Mouse (Mus musculus): ENCODE results near the gene Gm16253. TPM values are rescaled to one million over a fixed set of nuclear protein-coding genes. Genes with fewer than 3 reads are reported as not detected.
"Not testable (repeated sequence)": the region's sequence is repeated elsewhere in the genome, so short reads cannot be mapped to it uniquely, and the experiment has no call there.

Gene Gm16253
- polyA plus RNA-seq, 1 experiment from 2014 or later, result 1.2 TPM

GRCm38 (mm10) chr3:96597435-96597891 lies 20.7 kb downstream of the Gm16253 start:
- peak overlapping the region; percentile 53 for H3K4me3 ChIP-seq
- under 1% methylated on average over 40 of the region's 40 CpGs for WGBS
- no peaks in the 10 kb centered on the region for H3K36me3 ChIP-seq
- peak overlapping the region; percentile 98 for H3K4me2 ChIP-seq
- peak overlapping the region; percentile 74 for H3K27ac ChIP-seq
- no peaks in the 10 kb centered on the region for H3K9me3 ChIP-seq
- peak; percentile 3; the same call in 1 of the 2 replicates for ATAC-seq (ENCODE audit: low FRiP score)
- H3K9ac ChIP-seq, result peak overlapping the region; percentile 85
- H3K27me3 ChIP-seq, result peaks cover 13% of the 10 kb centered on the region
- peaks cover 70% of the 10 kb centered on the region for H3K4me1 ChIP-seq (replicated peaks)

- Histone ChIP-seq H3K27me3 (peaks cover 13% of the 10 kb centered on the region), H3K9ac (peak overlapping the region; percentile 85), H3K36me3 (no peaks in the 10 kb centered on the region), H3K4me1 (replicated peaks) (peaks cover 71% of the 10 kb centered on the region), H3K4me3 (peak overlapping the region; percentile 53), H3K9me3 (no peaks in the 10 kb centered on the region), H3K27ac (peak overlapping the region; percentile 74), H3K4me2 (peak overlapping the region; percentile 98)
- WGBS, result under 1% methylated on average over 54 of the region's 54 CpGs
- ATAC-seq (ENCODE audit: low FRiP score), result no peak
These were observed 21.6 kb downstream of the Gm16253 start for GRCm38 (mm10) chr3:96598156-96599068.

- H3K27ac ChIP-seq, result no peak overlapping the region
These were observed 22.2 kb downstream of the Gm16253 start for GRCm38 (mm10) chr3:96599069-96599393.

GRCm38 (mm10) chr3:96599411-96599810 lies 22.6 kb downstream of the Gm16253 start:
- no peak overlapping the region for H3K4me3 ChIP-seq
- 0 out of 2 replicates have a peak overlapping the region, but pooled peaks have one; percentile 35 for H3K9ac ChIP-seq
- ATAC-seq (ENCODE audit: low FRiP score), result no peak
- H3K27me3 ChIP-seq, result peaks cover 13% of the 10 kb centered on the region
- no peaks in the 10 kb centered on the region for H3K9me3 ChIP-seq
- H3K36me3 ChIP-seq, result no peaks in the 10 kb centered on the region
- H3K4me1 ChIP-seq (replicated peaks), result peaks cover 81% of the 10 kb centered on the region
- H3K4me2 ChIP-seq, result peak overlapping the region; percentile 98; the same call in 1 of the 2 replicates
- no peak overlapping the region for H3K27ac ChIP-seq
- WGBS, result 77% methylated on average over 3 of the region's 3 CpGs

More at GRCm38 (mm10) chr3:96599069-96599393, 22.2 kb downstream of the Gm16253 start:
- H3K4me3 ChIP-seq, result peak overlapping the region; percentile 53
- H3K36me3 ChIP-seq, result no peaks in the 10 kb centered on the region
- H3K4me2 ChIP-seq, result peak overlapping the region; percentile 98
- peak overlapping the region; percentile 85 for H3K9ac ChIP-seq
- peaks cover 78% of the 10 kb centered on the region for H3K4me1 ChIP-seq (replicated peaks)
- 32% methylated on average over 8 of the region's 8 CpGs for WGBS
- ATAC-seq (ENCODE audit: low FRiP score), result no peak
- H3K9me3 ChIP-seq, result no peaks in the 10 kb centered on the region
- H3K27me3 ChIP-seq, result peaks cover 13% of the 10 kb centered on the region

GRCm38 (mm10) chr3:96600639-96601250 lies 24.0 kb downstream of the Gm16253 start, which contains the start of gene Lix1l:
TSS of gene Lix1l (plus strand) at chr3:96601149.
- H3K36me3 ChIP-seq, result peaks cover 3% of the 10 kb centered on the region; the same call in 1 of the 2 replicates
- peak within 1 kb of the TSS; percentile 83 for H3K4me2 ChIP-seq
- peak within 1 kb of the TSS; percentile 96 for H3K27ac ChIP-seq
- H3K4me1 ChIP-seq (replicated peaks), result peaks cover 89% of the 10 kb centered on the region
- H3K9me3 ChIP-seq, result no peaks in the 10 kb centered on the region
- 1% methylated on average over 27 of the region's 27 CpGs for WGBS
- H3K27me3 ChIP-seq, result peaks cover 4% of the 10 kb centered on the region; the same call in 1 of the 2 replicates
- peak within 1 kb of the TSS; percentile 84 for H3K4me3 ChIP-seq
- ATAC-seq (ENCODE audit: low FRiP score), result peak; percentile 95
- peak within 1 kb of the TSS; percentile 94 for H3K9ac ChIP-seq

- peak overlapping the region; percentile 83 for H3K4me2 ChIP-seq
- H3K9me3 ChIP-seq, result no peaks in the 10 kb centered on the region
- H3K27ac ChIP-seq, result peak overlapping the region; percentile 96
- peak overlapping the region; percentile 94 for H3K9ac ChIP-seq
- 2% methylated on average over 7 of the region's 40 CpGs for WGBS
- H3K27me3 ChIP-seq, result no peaks in the 10 kb centered on the region
- H3K4me1 ChIP-seq (replicated peaks), result peaks cover 87% of the 10 kb centered on the region
- H3K36me3 ChIP-seq, result peaks cover 3% of the 10 kb centered on the region; the same call in 1 of the 2 replicates
- H3K4me3 ChIP-seq, result peak overlapping the region; percentile 84
- peak; percentile 71 for ATAC-seq (ENCODE audit: low FRiP score)
These were observed 24.5 kb downstream of the Gm16253 start for GRCm38 (mm10) chr3:96601251-96601787.

- H3K27ac ChIP-seq, result peak overlapping the region; percentile 96
- H3K4me3 ChIP-seq, result peak overlapping the region; percentile 84
- ATAC-seq (ENCODE audit: low FRiP score), result no peak
- no peaks in the 10 kb centered on the region for H3K27me3 ChIP-seq
- no peaks in the 10 kb centered on the region for H3K9me3 ChIP-seq
- peaks cover 3% of the 10 kb centered on the region; the same call in 1 of the 2 replicates for H3K36me3 ChIP-seq
- H3K4me2 ChIP-seq, result peak overlapping the region; percentile 83
- peak overlapping the region; percentile 94 for H3K9ac ChIP-seq
- H3K4me1 ChIP-seq (replicated peaks), result peaks cover 79% of the 10 kb centered on the region
- 14% methylated on average over 10 of the region's 10 CpGs for WGBS
These were observed 25.3 kb downstream of the Gm16253 start for GRCm38 (mm10) chr3:96601941-96602703.

- H3K36me3 ChIP-seq, result peaks cover 3% of the 10 kb centered on the region; the same call in 1 of the 2 replicates
- H3K9me3 ChIP-seq, result no peaks in the 10 kb centered on the region
- no peak for ATAC-seq (ENCODE audit: low FRiP score)
- H3K27me3 ChIP-seq, result no peaks in the 10 kb centered on the region
- peaks cover 78% of the 10 kb centered on the region for H3K4me1 ChIP-seq (replicated peaks)
- H3K4me2 ChIP-seq, result peak overlapping the region; percentile 83
- peak overlapping the region; percentile 94 for H3K9ac ChIP-seq
- 29% methylated on average over 5 of the region's 5 CpGs for WGBS
- H3K4me3 ChIP-seq, result peak overlapping the region; percentile 84
- H3K27ac ChIP-seq, result peak overlapping the region; percentile 96
These were observed 25.9 kb downstream of the Gm16253 start for GRCm38 (mm10) chr3:96602704-96603084.

GRCm38 (mm10) chr3:96603311-96603710 lies 26.5 kb downstream of the Gm16253 start:
- Histone ChIP-seq H3K36me3 (peaks cover 3% of the 10 kb centered on the region; the same call in 1 of the 2 replicates), H3K9ac (peak overlapping the region; percentile 94), H3K4me2 (peak overlapping the region; percentile 83), H3K4me1 (replicated peaks) (peaks cover 72% of the 10 kb centered on the region), H3K9me3 (no peaks in the 10 kb centered on the region), H3K27me3 (no peaks in the 10 kb centered on the region), H3K4me3 (peak overlapping the region; percentile 84), H3K27ac (peak overlapping the region; percentile 96)
- no peak for ATAC-seq (ENCODE audit: low FRiP score)
- 26% methylated on average over 5 of the region's 5 CpGs for WGBS

- not testable (repeated sequence) for H3K27ac ChIP-seq; H3K27me3 ChIP-seq; H3K9ac ChIP-seq; ATAC-seq (ENCODE audit: low FRiP score); H3K4me3 ChIP-seq; H3K36me3 ChIP-seq; H3K4me2 ChIP-seq; H3K9me3 ChIP-seq
- H3K4me1 ChIP-seq (replicated peaks), result peaks cover 51% of the 10 kb centered on the region
- WGBS, result 89% methylated on average over 4 of the region's 4 CpGs
These were observed 29.2 kb downstream of the Gm16253 start for GRCm38 (mm10) chr3:96606007-96606406.

GRCm38 (mm10) chr3:96606618-96607017 lies 29.8 kb downstream of the Gm16253 start:
- Histone ChIP-seq H3K4me1 (replicated peaks) (peaks cover 51% of the 10 kb centered on the region), H3K9me3 (no peaks in the 10 kb centered on the region), H3K36me3 (peaks cover 3% of the 10 kb centered on the region; the same call in 1 of the 2 replicates), H3K4me3 (no peak overlapping the region), H3K9ac (no peak overlapping the region), H3K4me2 (no peak overlapping the region), H3K27ac (no peak overlapping the region), H3K27me3 (no peaks in the 10 kb centered on the region)
- no peak for ATAC-seq (ENCODE audit: low FRiP score)
- 92% methylated on average over 4 of the region's 4 CpGs for WGBS

Data from hindbrain, embryonic 13.5 days (tissue).